Mouse (Mus musculus): ENCODE measurements around the gene Sh3kbp1.

The Sh3kbp1 gene

GRCm38 (mm10) chrX:159744035-159744434 lies 117.0 kb downstream of the Sh3kbp1 start:
- DNase-seq (ENCODE audit: low spot score): peak; percentile 12

- DNase-seq (ENCODE audit: low spot score): no peak
Measured at GRCm38 (mm10) chrX:159744620-159745019, 117.5 kb downstream of the Sh3kbp1 start.

- DNase-seq (ENCODE audit: low spot score): peak; percentile 31
Measured at GRCm38 (mm10) chrX:159751834-159752233, 124.8 kb downstream of the Sh3kbp1 start.

GRCm38 (mm10) chrX:159756261-159756660 lies 129.2 kb downstream of the Sh3kbp1 start:
- DNase-seq (ENCODE audit: low spot score): no peak

GRCm38 (mm10) chrX:159756901-159757821 lies 130.1 kb downstream of the Sh3kbp1 start:
- DNase-seq (ENCODE audit: low spot score): no peak

- DNase-seq (ENCODE audit: low spot score): no peak
Measured at GRCm38 (mm10) chrX:159757854-159758540, 130.9 kb downstream of the Sh3kbp1 start.

- DNase-seq (ENCODE audit: low spot score): no peak
Measured at GRCm38 (mm10) chrX:159763801-159764200, 136.7 kb downstream of the Sh3kbp1 start.

- no peak for DNase-seq (ENCODE audit: low spot score)
Measured at GRCm38 (mm10) chrX:159765850-159766249, 138.8 kb downstream of the Sh3kbp1 start.

GRCm38 (mm10) chrX:159769005-159769404 lies 141.9 kb downstream of the Sh3kbp1 start:
- no peak for DNase-seq (ENCODE audit: low spot score)

GRCm38 (mm10) chrX:159769773-159770172 lies 142.7 kb downstream of the Sh3kbp1 start:
- DNase-seq (ENCODE audit: low spot score): no peak

- no peak for DNase-seq (ENCODE audit: low spot score)
Measured at GRCm38 (mm10) chrX:159772137-159772536, 145.1 kb downstream of the Sh3kbp1 start.

GRCm38 (mm10) chrX:159775042-159775441 lies 148.0 kb downstream of the Sh3kbp1 start:
- DNase-seq (ENCODE audit: low spot score): no peak

GRCm38 (mm10) chrX:159778787-159779186 lies 151.7 kb downstream of the Sh3kbp1 start:
- DNase-seq (ENCODE audit: low spot score): no peak

- no peak for DNase-seq (ENCODE audit: low spot score)
Measured at GRCm38 (mm10) chrX:159790516-159790915, 163.4 kb downstream of the Sh3kbp1 start.

- DNase-seq (ENCODE audit: low spot score): no peak
Measured at GRCm38 (mm10) chrX:159795603-159796002, 168.5 kb downstream of the Sh3kbp1 start.

GRCm38 (mm10) chrX:159804371-159804770 lies 177.3 kb downstream of the Sh3kbp1 start:
- DNase-seq (ENCODE audit: low spot score): no peak

GRCm38 (mm10) chrX:159809510-159809909 lies 182.4 kb downstream of the Sh3kbp1 start:
- peak; percentile 7 for DNase-seq (ENCODE audit: low spot score)

GRCm38 (mm10) chrX:159810469-159810868 lies 183.4 kb downstream of the Sh3kbp1 start:
- no peak for DNase-seq (ENCODE audit: low spot score)

GRCm38 (mm10) chrX:159817508-159817907 lies 190.4 kb downstream of the Sh3kbp1 start:
- DNase-seq (ENCODE audit: low spot score): no peak

GRCm38 (mm10) chrX:159828135-159828534 lies 201.1 kb downstream of the Sh3kbp1 start:
- no peak for DNase-seq (ENCODE audit: low spot score)

- no peak for DNase-seq (ENCODE audit: low spot score)
Measured at GRCm38 (mm10) chrX:159829192-159829852, 202.2 kb downstream of the Sh3kbp1 start.

- DNase-seq (ENCODE audit: low spot score): no peak
Measured at GRCm38 (mm10) chrX:159831176-159831575, 204.1 kb downstream of the Sh3kbp1 start.

- DNase-seq (ENCODE audit: low spot score): no peak
Measured at GRCm38 (mm10) chrX:159835239-159835638, 208.2 kb downstream of the Sh3kbp1 start.
